Mouse (Mus musculus): ENCODE data around the gene Kif5c.

DNA sequence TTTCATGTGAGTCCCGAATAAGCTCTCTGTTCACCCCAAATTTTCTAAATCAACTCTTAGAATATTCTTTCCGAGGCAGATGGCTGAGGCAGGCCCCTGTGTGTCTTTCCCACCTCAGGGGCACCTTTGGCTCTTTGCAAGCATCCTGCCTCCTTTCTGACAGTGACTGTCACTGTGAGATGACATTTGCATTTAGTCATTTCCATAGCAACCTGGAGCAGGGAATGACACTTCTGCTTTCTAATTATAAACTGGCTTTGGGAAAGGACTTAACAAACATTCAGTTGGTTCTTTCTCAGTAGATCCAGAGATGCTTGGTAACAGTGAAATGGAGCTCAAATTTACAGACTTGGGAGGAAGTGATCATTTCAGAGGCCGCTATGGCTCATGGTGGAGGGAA, 23.7 kb downstream of the Kif5c start:
- no peak for TF ChIP-seq CTCF (IDR thresholded peaks at IDR 0.05; ENCODE audit: extremely low read depth, insufficient read depth, low read length)
- no peak for TF ChIP-seq POLR2A (IDR thresholded peaks at IDR 0.05; ENCODE audit: extremely low read depth, insufficient read depth, low read length)

All from cortical plate, adult 2 months (tissue).